Mouse (Mus musculus) midbrain, embryonic 10.5 days (tissue): Measurements from ENCODE around the gene Col4a2. TPM values are rescaled to one million over a fixed set of nuclear protein-coding genes. Genes with fewer than 3 reads are reported as not detected.

Experiments used
- DNase-seq: peaks from one replicate; pipeline ENCODE4 v3.0.0-alpha.2; 2017; ENCODE audit warnings: low spot score
- H3K27ac ChIP-seq: fragments of 300-500 bp; sonication (generic); replicated peaks from 2 replicates; pipeline ENCODE4 v1.5.1; 2016; ENCODE audit warnings: mild to moderate bottlenecking
- H3K27me3 ChIP-seq: fragments of 300-500 bp; sonication (generic); 2 replicates; pipeline ENCODE4 v1.6.1; 2016; ENCODE audit warnings: low read depth, mild to moderate bottlenecking; ENCODE audit not compliant: poor library complexity, severe bottlenecking
- H3K36me3 ChIP-seq: fragments of 300-500 bp; sonication (generic); 2 replicates; pipeline ENCODE4 v1.6.1; 2016; ENCODE audit warnings: mild to moderate bottlenecking, moderate library complexity
- H3K4me1 ChIP-seq: fragments of 300-500 bp; sonication (generic); 2 replicates; pipeline ENCODE4 v1.6.1; 2016
- H3K4me3 ChIP-seq: fragments of 300-500 bp; sonication (generic); 2 replicates; pipeline ENCODE4 v1.5.1; 2016; ENCODE audit warnings: mild to moderate bottlenecking, moderate library complexity
- H3K9me3 ChIP-seq: fragments of 300-500 bp; sonication (generic); replicated peaks from 2 replicates; pipeline ENCODE4 v1.6.1; 2016; ENCODE audit warnings: mild to moderate bottlenecking
- WGBS: fragments of 180-500 bp; shearing (Covaris S2); methylation state at CpG from one replicate; pipeline ENCODE4 v1.1.7; 2016; 5-methylcytosine and 5-hydroxymethylcytosine counted together
- polyA plus RNA-seq: library from polyadenylated mRNA; unstranded; fragments of >200 nt; fragmentation: Nextera tagmentation; extraction: Ambion mirVana; gene quantifications from 2 replicates; pipeline ENCODE4 v1.2.1, GENCODE M21; 2016

Gene Col4a2
- polyA plus RNA-seq, 1 experiment from 2014 or later = 43.7 TPM

- no peaks in the 10 kb centered on the region for H3K9me3 ChIP-seq
- peaks cover 82% of the 10 kb centered on the region for H3K27me3 ChIP-seq
- no peak overlapping the region for H3K4me3 ChIP-seq
- no peak for DNase-seq
- H3K27ac ChIP-seq = no peak overlapping the region
- WGBS = 83% methylated on average over 16 of the region's 16 CpGs
- no peaks in the 10 kb centered on the region for H3K36me3 ChIP-seq
- H3K4me1 ChIP-seq = peaks cover 61% of the 10 kb centered on the region
Measured at GRCm38 (mm10) chr8:11315179-11315943, 2.8 kb downstream of the Col4a2 start.

GRCm38 (mm10) chr8:11316118-11316517 is 3.5 kb downstream of the Col4a2 start:
- Histone ChIP-seq H3K9me3 (no peaks in the 10 kb centered on the region), H3K4me3 (no peak overlapping the region), H3K27me3 (peaks cover 74% of the 10 kb centered on the region), H3K27ac (0 out of 2 replicates have a peak overlapping the region, but pooled peaks have one; percentile 23), H3K4me1 (peaks cover 61% of the 10 kb centered on the region), H3K36me3 (no peaks in the 10 kb centered on the region)
- WGBS = 73% methylated on average over 6 of the region's 6 CpGs
- DNase-seq = no peak

GRCm38 (mm10) chr8:11319405-11319804 is 6.8 kb downstream of the Col4a2 start:
- Histone ChIP-seq H3K27ac (no peak overlapping the region), H3K27me3 (peaks cover 42% of the 10 kb centered on the region), H3K4me3 (no peak overlapping the region), H3K36me3 (no peaks in the 10 kb centered on the region), H3K4me1 (peaks cover 30% of the 10 kb centered on the region), H3K9me3 (no peaks in the 10 kb centered on the region)
- WGBS = 89% methylated on average over 11 of the region's 11 CpGs
- DNase-seq = no peak

GRCm38 (mm10) chr8:11321841-11322240 is 9.2 kb downstream of the Col4a2 start:
- H3K27me3 ChIP-seq = peaks cover 17% of the 10 kb centered on the region
- H3K4me3 ChIP-seq = no peak overlapping the region
- no peaks in the 10 kb centered on the region for H3K9me3 ChIP-seq
- no peaks in the 10 kb centered on the region for H3K36me3 ChIP-seq
- H3K4me1 ChIP-seq = peaks cover 24% of the 10 kb centered on the region
- WGBS = 89% methylated on average over 7 of the region's 7 CpGs
- no peak for DNase-seq
- H3K27ac ChIP-seq = no peak overlapping the region

- 90% methylated on average over 5 of the region's 5 CpGs for WGBS
- no peak for DNase-seq
- H3K36me3 ChIP-seq = no peaks in the 10 kb centered on the region
- no peak overlapping the region for H3K27ac ChIP-seq
- no peaks in the 10 kb centered on the region for H3K9me3 ChIP-seq
- no peak overlapping the region for H3K4me3 ChIP-seq
- peaks cover 20% of the 10 kb centered on the region for H3K4me1 ChIP-seq
- peaks cover 9% of the 10 kb centered on the region; the same call in 1 of the 2 replicates for H3K27me3 ChIP-seq
Measured at GRCm38 (mm10) chr8:11322724-11323585, 10.3 kb downstream of the Col4a2 start.

DNA sequence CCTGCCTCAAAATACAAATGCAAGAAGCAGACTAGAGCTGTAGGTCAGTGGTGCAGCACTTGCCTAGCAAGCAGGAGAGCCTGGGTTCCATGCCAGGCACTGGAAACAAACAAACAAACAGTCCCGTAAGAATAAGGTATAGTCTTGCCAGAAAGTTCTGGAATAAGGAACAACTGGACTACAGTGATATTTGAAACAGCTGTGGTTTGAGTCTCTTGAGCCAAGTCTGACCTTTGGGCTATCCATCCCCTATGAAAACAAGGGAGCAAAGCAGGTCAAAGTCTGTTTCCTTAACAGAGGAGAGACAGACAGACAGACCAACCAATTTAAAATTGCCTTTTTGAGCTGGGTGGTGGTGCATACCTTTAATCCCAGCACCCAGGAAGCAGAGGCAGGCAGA is 11.1 kb downstream of the Col4a2 start:
- no peak for DNase-seq
- Histone ChIP-seq H3K27ac (no peak overlapping the region), H3K4me3 (no peak overlapping the region), H3K4me1 (peaks cover 19% of the 10 kb centered on the region), H3K27me3 (peaks cover 2% of the 10 kb centered on the region; the same call in 1 of the 2 replicates), H3K36me3 (no peaks in the 10 kb centered on the region), H3K9me3 (no peaks in the 10 kb centered on the region)
- WGBS = 88% methylated on average over 1 of the region's 1 CpGs

DNA sequence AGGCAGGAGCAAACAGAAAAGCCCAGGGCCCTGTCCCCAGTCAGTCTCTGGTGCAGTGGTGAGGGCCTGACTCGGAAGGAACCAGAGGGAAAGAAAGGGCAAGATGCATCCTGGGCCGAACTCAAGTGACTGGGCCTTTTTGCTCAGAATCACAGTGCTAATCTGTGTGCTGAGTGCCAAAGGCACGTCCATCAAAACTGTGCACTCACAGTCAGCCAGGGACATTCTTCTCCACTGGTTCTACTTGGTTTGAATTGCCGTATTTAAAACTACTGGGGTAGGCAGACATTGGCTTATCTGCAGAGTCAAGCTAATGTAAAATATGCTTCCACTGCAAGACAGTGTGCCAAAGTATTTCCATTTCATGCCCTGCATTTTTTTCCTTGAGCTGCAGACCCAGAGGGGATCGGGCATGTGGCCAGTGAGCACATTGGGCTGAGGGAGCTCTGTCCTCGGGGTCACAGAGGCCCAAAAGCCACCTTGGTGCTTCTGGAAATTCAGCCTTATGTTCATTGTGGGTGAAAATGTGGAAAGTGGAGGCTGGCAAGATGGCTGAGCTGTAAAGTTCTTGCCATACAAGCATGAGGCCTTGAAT is 12.3 kb downstream of the Col4a2 start:
- Histone ChIP-seq H3K9me3 (no peaks in the 10 kb centered on the region), H3K36me3 (no peaks in the 10 kb centered on the region), H3K27ac (no peak overlapping the region), H3K4me3 (no peak overlapping the region), H3K27me3 (no peaks in the 10 kb centered on the region), H3K4me1 (peaks cover 15% of the 10 kb centered on the region)
- WGBS = 88% methylated on average over 6 of the region's 6 CpGs
- no peak for DNase-seq

- Histone ChIP-seq H3K9me3 (no peaks in the 10 kb centered on the region), H3K27me3 (no peaks in the 10 kb centered on the region), H3K4me3 (no peak overlapping the region), H3K36me3 (no peaks in the 10 kb centered on the region), H3K4me1 (peaks cover 20% of the 10 kb centered on the region), H3K27ac (no peak overlapping the region)
- no peak for DNase-seq
- 60% methylated on average over 4 of the region's 4 CpGs for WGBS
Measured at GRCm38 (mm10) chr8:11327298-11327697, 14.7 kb downstream of the Col4a2 start.

DNA sequence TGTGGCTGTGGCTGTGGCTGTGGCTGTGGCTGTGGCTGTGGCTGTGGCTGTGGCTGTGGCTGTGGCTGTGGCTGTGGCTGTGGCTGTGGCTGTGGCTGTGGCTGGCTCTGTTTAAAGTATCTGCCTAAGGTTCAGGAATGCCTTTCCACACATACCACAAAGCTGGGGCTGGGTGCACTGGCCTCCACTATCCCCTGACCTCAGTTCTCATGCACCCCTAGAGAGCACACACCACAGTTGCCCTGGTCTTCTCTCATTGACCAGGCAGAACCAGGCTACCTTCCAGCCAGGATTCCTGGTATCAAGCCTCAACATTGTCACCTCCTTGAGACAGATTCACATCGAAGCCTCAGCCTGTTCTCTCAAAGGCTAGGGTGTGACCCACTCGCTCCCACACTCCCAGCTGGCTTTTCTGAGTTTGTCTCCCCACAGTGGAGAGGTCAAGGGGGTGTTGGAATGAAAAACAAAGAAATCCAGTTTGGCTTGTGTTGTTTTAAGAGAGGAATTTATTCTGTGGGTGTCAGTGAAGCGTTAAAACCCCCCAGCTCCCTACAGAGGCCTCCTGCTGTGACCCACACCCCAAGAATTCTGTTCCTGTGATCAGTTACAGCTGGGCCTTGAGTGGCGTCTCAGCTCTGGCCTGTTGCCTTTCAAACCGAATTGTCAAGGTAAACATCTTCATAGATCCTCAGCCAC is 15.3 kb downstream of the Col4a2 start:
- H3K4me3 ChIP-seq = no peak overlapping the region
- no peaks in the 10 kb centered on the region for H3K9me3 ChIP-seq
- no peak overlapping the region for H3K27ac ChIP-seq
- 54% methylated on average over 5 of the region's 5 CpGs for WGBS
- no peaks in the 10 kb centered on the region for H3K27me3 ChIP-seq
- no peaks in the 10 kb centered on the region for H3K36me3 ChIP-seq
- H3K4me1 ChIP-seq = peaks cover 20% of the 10 kb centered on the region
- no peak for DNase-seq

DNA sequence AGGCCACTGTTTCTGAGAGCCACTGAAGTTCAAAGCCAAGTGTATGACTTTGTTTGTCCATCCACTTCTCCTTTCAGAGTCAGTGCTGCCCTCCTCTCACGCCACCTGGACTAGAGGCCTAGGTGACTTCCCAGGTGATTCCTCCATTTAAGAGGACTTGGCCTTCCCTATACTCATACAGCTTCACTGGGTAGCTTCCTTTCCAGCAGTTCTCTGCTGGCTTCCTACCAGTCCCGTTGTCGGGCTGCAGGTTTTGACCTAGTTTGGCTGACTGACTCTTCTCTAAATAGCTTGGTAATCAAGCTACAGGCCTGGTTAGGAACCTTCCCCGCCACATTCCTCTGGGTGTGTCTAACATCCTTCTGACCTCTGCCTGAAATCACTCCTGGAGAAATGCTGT is 19.0 kb downstream of the Col4a2 start:
- no peak for DNase-seq
- H3K4me3 ChIP-seq = no peak overlapping the region
- 82% methylated on average over 4 of the region's 4 CpGs for WGBS
- H3K4me1 ChIP-seq = peaks cover 21% of the 10 kb centered on the region
- no peaks in the 10 kb centered on the region for H3K36me3 ChIP-seq
- H3K27ac ChIP-seq = no peak overlapping the region
- H3K9me3 ChIP-seq = no peaks in the 10 kb centered on the region
- H3K27me3 ChIP-seq = no peaks in the 10 kb centered on the region

DNA sequence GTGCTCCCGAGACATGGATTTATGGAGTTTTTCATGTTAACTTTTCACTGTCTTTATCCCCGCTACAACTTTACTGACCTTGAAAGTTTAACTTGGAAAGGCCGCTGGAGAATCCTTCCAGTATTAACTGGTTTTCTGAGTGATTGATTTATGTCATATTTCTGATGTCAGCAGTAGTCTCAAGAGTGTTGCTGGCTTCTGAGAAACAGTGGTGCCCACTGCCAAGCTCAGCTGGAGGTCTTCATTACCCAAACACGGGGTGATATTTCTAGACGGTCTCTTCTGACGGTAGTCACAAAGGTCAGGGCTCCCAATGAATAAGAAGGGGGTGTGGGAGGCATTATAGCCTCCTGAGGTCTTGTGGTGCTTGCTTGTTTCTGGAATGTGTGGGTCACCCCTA is 21.1 kb downstream of the Col4a2 start:
- no peaks in the 10 kb centered on the region for H3K27me3 ChIP-seq
- H3K9me3 ChIP-seq = no peaks in the 10 kb centered on the region
- no peak overlapping the region for H3K27ac ChIP-seq
- H3K4me3 ChIP-seq = no peak overlapping the region
- WGBS = 83% methylated on average over 6 of the region's 6 CpGs
- H3K36me3 ChIP-seq = no peaks in the 10 kb centered on the region
- H3K4me1 ChIP-seq = peaks cover 13% of the 10 kb centered on the region; the same call in 1 of the 2 replicates
- no peak for DNase-seq

DNA sequence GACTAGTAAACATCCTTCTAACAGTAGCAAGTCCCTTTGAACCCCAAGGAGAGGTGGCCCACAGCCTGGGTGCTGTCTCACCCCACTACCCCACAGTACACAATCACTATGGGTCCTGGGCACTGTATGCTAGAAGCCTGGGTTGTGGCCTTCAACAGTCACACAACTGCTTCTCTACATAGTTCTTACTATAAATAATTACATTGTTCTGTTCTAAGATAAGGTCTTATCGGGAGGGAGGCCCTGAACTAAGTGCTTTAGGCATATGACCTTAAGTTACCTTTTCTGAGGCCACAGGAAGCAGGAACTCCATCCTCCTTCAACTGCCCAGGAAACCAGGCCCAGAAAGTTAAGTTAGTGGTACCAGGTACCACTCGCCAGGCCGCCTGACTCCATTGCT is 21.9 kb downstream of the Col4a2 start:
- H3K4me1 ChIP-seq = peaks cover 13% of the 10 kb centered on the region; the same call in 1 of the 2 replicates
- H3K27me3 ChIP-seq = no peaks in the 10 kb centered on the region
- DNase-seq = no peak
- H3K27ac ChIP-seq = no peak overlapping the region
- H3K4me3 ChIP-seq = no peak overlapping the region
- 85% methylated on average over 3 of the region's 3 CpGs for WGBS
- no peaks in the 10 kb centered on the region for H3K9me3 ChIP-seq
- no peaks in the 10 kb centered on the region for H3K36me3 ChIP-seq
